Mouse (Mus musculus) stomach, adult 2 months (tissue): Measurements from ENCODE around the gene Lrtm1. TPM values are rescaled to one million over a fixed set of nuclear protein-coding genes. Genes with fewer than 3 reads are reported as not detected.

Experiments used
- polyA plus RNA-seq: library from polyadenylated mRNA; depleted of rRNA; stranded (reverse); fragments of >200 nt; gene quantifications from 2 replicates; pipeline ENCODE4 v1.2.3, GENCODE M21; 2012; rRNA removed

The Lrtm1 gene
- 0.12 and 0.49 TPM in 2 replicates for polyA plus RNA-seq

GRCm38 (mm10) chr14:29017883-29018282, at the start of gene Lrtm1:
Gene Lrtm1 (plus strand): TSS chr14:29018208.

